Mouse (Mus musculus): ENCODE measurements around the gene Kdelc1.

- no peak for TF ChIP-seq CTCF (IDR thresholded peaks at IDR 0.05; ENCODE audit: borderline replicate concordance, control insufficient read depth, extremely low read depth, insufficient read depth, low read length, poor library complexity)
- TF ChIP-seq POLR2A (IDR thresholded peaks at IDR 0.05; ENCODE audit: control insufficient read depth, extremely low read depth, insufficient read depth, low read length, poor library complexity), result no peak
Measured at GRCm38 (mm10) chr1:44125590-44125989, 7.0 kb upstream of the Kdelc1 start.
